Mouse (Mus musculus) forebrain, embryonic 14.5 days (tissue): Measurements from ENCODE around the gene Pla2g1b. TPM values are rescaled to one million over a fixed set of nuclear protein-coding genes. Genes with fewer than 3 reads are reported as not detected.
A peak's percentile ranks its signal among the peaks of the same experiment; 100 is the strongest.

Experiments
- ATAC-seq: fragments of 200-750 bp; cut with Nextera tagmentation; 2 replicates; pipeline ENCODE4 v1.8.0; 2017; ENCODE audit warnings: mild to moderate bottlenecking, moderate library complexity
- DNase-seq: peaks from one replicate; pipeline ENCODE4 v3.0.0-alpha.2; 2015; ENCODE audit warnings: low spot score
- H3K27ac ChIP-seq: fragments of 300-500 bp; sonication (generic); 2 replicates; pipeline ENCODE4 v1.5.1; 2014; ENCODE audit warnings: low read depth, mild to moderate bottlenecking, control low read depth, low read length, moderate library complexity
- H3K27me3 ChIP-seq: fragments of 300-500 bp; sonication (generic); replicated peaks from 2 replicates; pipeline ENCODE4 v1.6.1; 2014; ENCODE audit warnings: low read length, control low read depth, mixed read lengths; ENCODE audit not compliant: control insufficient read depth, insufficient read depth
- H3K36me3 ChIP-seq: fragments of 300-500 bp; sonication (generic); 2 replicates; pipeline ENCODE4 v1.6.1; 2014; ENCODE audit warnings: low read length, control low read depth; ENCODE audit not compliant: control insufficient read depth, insufficient read depth
- H3K4me1 ChIP-seq: fragments of 300-500 bp; sonication (generic); 2 replicates; pipeline ENCODE4 v1.6.1; 2014; ENCODE audit warnings: antibody characterized with exemption, low read length, control low read depth; ENCODE audit not compliant: control insufficient read depth, insufficient read depth
- H3K4me2 ChIP-seq: fragments of 300-500 bp; sonication (generic); 2 replicates; pipeline ENCODE4 v1.6.1; 2014; ENCODE audit warnings: mild to moderate bottlenecking, control low read depth, low read length
- H3K4me3 ChIP-seq: fragments of 300-500 bp; sonication (generic); 2 replicates; pipeline ENCODE4 v1.5.1; 2014; ENCODE audit warnings: low read depth, low read length, control low read depth
- H3K9ac ChIP-seq: fragments of 300-500 bp; sonication (generic); 2 replicates; pipeline ENCODE4 v1.6.1; 2014; ENCODE audit warnings: mild to moderate bottlenecking, low read length, control low read depth, moderate library complexity
- H3K9me3 ChIP-seq: fragments of 300-500 bp; sonication (generic); replicated peaks from 2 replicates; pipeline ENCODE4 v1.6.1; 2016; ENCODE audit warnings: low read length, control low read depth, mixed read lengths; ENCODE audit not compliant: control insufficient read depth
- WGBS: fragments of 180-500 bp; shearing (Covaris S2); extraction: QIAGEN DNeasy Blood & Tissue Kit; methylation state at CpG from one replicate; pipeline ENCODE4 v1.1.7; 2014; 5-methylcytosine and 5-hydroxymethylcytosine counted together
- polyA plus RNA-seq: library from polyadenylated mRNA; unstranded; fragments of >200 nt; fragmentation: Nextera tagmentation; extraction: Ambion mirVana; gene quantifications from 2 replicates; pipeline ENCODE4 v1.2.1, GENCODE M21; 2014

The Pla2g1b gene
- polyA plus RNA-seq, 1 experiment from 2014 or later = not detected

DNA sequence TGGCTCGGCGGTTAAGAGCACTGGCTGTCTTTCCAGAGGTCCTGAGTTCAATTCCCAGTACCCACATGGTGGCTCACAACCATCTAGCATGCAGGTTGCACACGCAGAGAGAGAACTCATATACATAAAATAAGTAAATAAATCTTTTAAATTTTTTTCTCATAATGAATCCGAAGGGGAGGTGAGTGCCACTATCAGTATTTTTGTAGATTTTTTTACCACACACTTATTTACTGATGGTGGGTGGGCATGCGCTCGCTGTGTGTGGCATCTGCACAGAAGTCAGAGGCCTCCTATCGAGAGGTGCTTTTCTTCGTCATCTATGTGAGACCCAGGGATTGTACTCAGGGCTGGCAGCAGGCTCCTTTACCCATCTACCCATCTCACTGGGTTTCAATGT, 21.3 kb downstream of the Pla2g1b start:
- Histone ChIP-seq H3K9me3 (no peaks in the 10 kb centered on the region), H3K9ac (no peak overlapping the region), H3K27ac (no peak overlapping the region), H3K4me1 (peaks cover 18% of the 10 kb centered on the region), H3K4me3 (no peak overlapping the region), H3K36me3 (no peaks in the 10 kb centered on the region), H3K4me2 (no peak overlapping the region), H3K27me3 (0 out of 2 replicates have a peak, but pooled peaks cover 5% of the 10 kb centered on the region)
- no peak for ATAC-seq
- DNase-seq = no peak
- WGBS = 81% methylated on average over 8 of the region's 8 CpGs

DNA sequence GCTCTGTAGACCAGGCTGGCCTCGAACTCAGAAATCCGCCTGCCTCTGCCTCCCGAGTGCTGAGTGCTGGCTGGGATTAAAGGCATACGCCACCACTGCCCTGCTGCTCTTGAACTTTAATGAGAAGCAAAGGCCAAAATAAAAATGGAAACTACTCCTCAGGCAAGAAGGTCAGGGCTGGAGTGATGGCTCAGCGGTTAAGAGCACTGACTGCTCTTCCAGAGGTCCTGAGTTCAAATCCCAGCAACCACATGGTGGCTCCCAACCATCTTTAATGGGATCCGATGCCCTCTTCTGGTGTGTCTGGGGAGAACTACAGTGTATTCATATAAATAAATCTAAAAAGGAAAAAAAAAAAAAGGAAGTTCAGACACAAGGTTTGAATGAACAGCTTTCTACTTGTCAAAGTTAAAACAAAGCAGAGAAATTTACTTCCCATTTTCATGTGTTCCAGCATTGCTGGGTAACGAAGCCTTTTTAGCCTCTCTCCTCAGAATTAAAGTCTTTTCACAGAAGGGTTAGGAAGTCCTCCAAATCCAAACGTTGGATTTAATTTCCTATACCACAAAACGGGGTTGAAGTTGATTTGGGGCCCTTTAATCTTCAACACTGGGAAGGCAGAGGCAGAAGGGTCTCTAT, 22.0 kb downstream of the Pla2g1b start:
- no peak overlapping the region for H3K4me2 ChIP-seq
- 75% methylated on average over 9 of the region's 9 CpGs for WGBS
- H3K4me3 ChIP-seq = no peak overlapping the region
- H3K4me1 ChIP-seq = peaks cover 12% of the 10 kb centered on the region
- no peak overlapping the region; the same call in 1 of the 2 replicates for H3K9ac ChIP-seq
- H3K9me3 ChIP-seq = no peaks in the 10 kb centered on the region
- H3K27me3 ChIP-seq = no peaks in the 10 kb centered on the region
- H3K27ac ChIP-seq = no peak overlapping the region
- DNase-seq = no peak
- no peaks in the 10 kb centered on the region for H3K36me3 ChIP-seq
- no peak for ATAC-seq

DNA sequence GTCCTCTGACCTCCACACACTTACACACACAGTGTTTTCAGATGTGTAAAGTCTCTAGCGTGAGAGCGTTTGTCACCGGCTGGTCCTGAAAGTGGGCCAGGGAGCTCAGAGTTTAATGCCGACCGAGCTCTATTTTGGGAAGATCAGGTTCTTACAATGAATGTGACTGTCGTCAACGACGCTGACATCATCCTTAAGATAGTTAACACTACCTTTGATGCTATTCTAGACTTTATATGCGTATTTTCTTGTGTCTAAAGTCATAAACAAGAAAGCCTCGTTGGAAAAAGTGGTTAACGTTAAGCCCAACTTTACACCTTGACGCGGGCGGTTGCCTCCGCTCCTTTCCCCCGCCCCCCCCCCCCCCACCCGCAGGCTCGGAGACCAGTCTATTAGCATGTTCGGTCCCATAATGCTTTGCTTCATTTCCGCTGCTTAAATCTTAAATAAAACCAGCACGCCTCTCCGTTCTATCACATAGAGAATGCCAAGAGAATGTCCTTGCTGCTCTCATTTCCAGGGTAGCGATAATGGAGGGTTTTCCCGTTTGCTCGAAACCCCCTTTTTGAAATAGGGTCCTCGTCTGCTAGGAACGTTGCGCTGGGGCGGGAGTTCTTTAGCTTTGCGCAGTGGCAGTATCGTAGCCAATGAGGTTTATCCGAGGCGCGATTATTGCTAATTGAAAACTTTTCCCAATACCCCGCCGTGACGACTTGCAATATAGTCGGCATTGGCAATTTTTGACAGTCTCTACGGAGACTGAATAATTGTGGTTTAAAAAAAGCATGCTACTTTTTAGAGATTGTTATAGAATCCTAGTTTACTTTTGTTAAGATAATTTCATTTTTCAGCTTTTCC, 23.0 kb downstream of the Pla2g1b start:
- Histone ChIP-seq H3K36me3 (no peaks in the 10 kb centered on the region), H3K9ac (peak overlapping the region; percentile 82)

DNA sequence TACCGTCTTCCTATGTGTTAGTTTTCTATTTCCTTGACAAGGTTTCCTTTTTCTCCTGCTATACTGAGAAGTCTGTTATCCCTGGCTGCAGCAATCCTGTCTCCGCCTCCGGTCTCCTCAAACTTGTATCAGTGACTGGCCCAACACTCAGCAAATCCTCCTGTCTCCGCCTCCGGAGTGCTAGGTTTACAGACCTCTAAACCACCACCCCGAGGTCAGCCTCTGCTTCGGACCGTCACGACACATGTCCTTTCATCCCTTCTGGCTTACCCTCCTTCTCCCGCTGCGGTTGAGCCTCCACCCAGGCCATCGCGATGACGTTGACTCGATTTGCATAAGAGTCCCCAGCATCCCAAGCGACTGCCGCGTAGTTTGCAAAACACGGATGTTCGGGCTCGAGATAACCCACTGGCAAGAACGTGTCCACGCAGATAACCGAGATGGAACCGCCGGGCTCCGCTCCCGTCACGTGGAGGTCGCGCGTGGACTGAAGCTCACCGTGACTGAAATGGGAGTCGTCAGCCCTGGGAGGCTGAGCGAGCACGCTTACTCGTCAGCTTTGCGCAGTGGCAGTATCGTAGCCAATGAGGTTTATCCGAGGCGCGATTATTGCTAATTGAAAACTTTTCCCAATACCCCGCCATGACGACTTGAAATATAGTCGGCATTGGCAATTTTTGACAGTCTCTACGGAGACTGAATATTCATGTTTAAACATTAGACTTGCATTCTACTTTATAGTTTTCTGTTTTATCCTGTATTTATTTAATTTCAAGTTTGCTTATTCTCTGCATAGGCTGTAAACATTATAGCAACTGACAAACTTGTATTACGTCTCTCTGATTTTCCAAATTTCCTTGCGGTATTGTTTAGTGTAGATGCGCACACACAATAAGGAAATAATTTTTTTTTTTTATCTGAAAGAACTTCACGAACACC, 23.9 kb downstream of the Pla2g1b start:
- Histone ChIP-seq H3K27ac (peak overlapping the region; percentile 100), H3K9ac (peak overlapping the region; percentile 75), H3K4me3 (peak overlapping the region; percentile 35), H3K36me3 (no peaks in the 10 kb centered on the region), H3K4me1 (peaks cover 9% of the 10 kb centered on the region), H3K9me3 (no peaks in the 10 kb centered on the region), H3K4me2 (peak overlapping the region; percentile 75), H3K27me3 (no peaks in the 10 kb centered on the region)
- peak; percentile 82 for ATAC-seq
- WGBS = under 1% methylated on average over 50 of the region's 50 CpGs
- peak; percentile 93 for DNase-seq

More for the DNA sequence above, 23.0 kb downstream of the Pla2g1b start:
- DNase-seq (peak; percentile 96), ATAC-seq (peak; percentile 84)
- no peaks in the 10 kb centered on the region for H3K27me3 ChIP-seq
- peak overlapping the region; percentile 100 for H3K27ac ChIP-seq
- under 1% methylated on average over 38 of the region's 39 CpGs for WGBS
- H3K4me3 ChIP-seq = peak overlapping the region; percentile 35
- H3K4me1 ChIP-seq = peaks cover 12% of the 10 kb centered on the region
- H3K9me3 ChIP-seq = no peaks in the 10 kb centered on the region
- H3K4me2 ChIP-seq = peak overlapping the region; percentile 75

DNA sequence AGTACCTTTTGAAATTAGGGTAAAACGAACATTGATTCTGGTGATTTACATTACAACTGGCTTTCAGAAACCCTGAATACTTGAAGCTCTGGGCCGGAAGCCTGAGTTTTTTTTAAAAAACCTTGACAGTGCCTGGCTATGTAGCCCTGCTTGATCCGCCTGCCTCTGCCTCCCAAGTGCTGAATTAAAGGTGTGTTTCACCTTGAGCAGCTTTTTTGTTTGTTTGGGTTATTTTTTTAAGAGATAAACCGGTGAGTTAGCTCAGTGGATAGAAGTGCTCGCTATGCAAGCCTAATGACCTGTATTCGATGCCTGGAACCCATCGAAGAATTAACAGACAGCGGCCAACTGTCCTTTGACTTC, 24.6 kb downstream of the Pla2g1b start:
- peak overlapping the region; percentile 27; the same call in 1 of the 2 replicates for H3K27ac ChIP-seq
- WGBS = 7% methylated on average over 8 of the region's 8 CpGs
- ATAC-seq = no peak

DNA sequence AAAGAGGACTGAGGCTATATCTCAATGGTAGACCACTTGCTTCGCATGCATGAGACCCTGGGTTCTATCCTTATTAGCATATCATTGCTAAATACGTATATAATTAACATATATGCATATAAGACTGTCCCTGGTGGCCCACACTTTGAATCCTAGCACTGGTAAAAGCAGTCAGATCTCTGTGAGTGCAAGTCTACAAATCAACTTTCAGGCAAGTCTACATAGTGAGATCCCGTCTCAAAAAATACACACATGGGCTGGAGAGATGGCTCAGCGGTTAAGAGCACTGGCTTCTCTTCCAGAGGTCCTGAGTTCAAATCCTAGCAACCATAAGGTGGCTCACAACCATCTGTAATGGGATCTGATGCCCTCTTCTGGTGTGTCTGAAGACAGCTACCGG, 25.0 kb downstream of the Pla2g1b start:
- Histone ChIP-seq H3K27me3 (no peaks in the 10 kb centered on the region), H3K36me3 (no peaks in the 10 kb centered on the region), H3K4me3 (no peak overlapping the region), H3K9ac (no peak overlapping the region), H3K27ac (no peak overlapping the region), H3K9me3 (no peaks in the 10 kb centered on the region), H3K4me1 (peaks cover 9% of the 10 kb centered on the region), H3K4me2 (peak overlapping the region; percentile 75; the same call in 1 of the 2 replicates)
- DNase-seq (no peak), ATAC-seq (no peak)
- WGBS = 31% methylated on average over 5 of the region's 5 CpGs

More for the DNA sequence above, 24.6 kb downstream of the Pla2g1b start:
- H3K4me3 ChIP-seq = no peak overlapping the region
- peak overlapping the region; percentile 32; the same call in 1 of the 2 replicates for H3K9ac ChIP-seq
- DNase-seq = no peak
- H3K9me3 ChIP-seq = no peaks in the 10 kb centered on the region
- no peaks in the 10 kb centered on the region for H3K27me3 ChIP-seq
- peak overlapping the region; percentile 75 for H3K4me2 ChIP-seq
- H3K4me1 ChIP-seq = peaks cover 9% of the 10 kb centered on the region
- H3K36me3 ChIP-seq = no peaks in the 10 kb centered on the region

DNA sequence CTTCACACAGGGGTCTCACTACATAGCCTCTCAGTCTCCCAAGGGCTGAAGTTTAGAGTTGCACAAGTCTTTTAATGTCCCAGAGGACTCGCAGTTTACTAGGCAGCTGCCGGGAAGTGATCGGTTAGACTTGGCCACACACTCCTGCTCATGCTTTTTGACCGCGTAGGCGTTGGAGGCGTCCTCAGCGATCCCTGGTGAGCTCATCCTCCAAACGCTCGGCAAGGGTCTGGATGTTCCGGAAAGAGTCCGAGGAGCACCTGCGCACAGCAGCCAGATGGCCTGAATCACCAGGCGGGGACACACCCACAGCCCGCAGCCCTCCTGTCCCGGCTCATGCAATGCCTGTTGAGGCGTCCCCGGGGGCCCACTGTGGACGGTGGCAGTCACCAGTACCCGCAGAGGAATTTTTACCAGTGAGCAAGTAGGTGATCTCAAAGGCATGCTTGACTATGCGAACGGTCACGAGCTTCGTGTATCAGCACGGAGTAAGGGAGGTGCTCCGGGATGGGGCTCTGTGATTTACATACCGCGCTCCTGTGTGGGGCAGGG, 25.8 kb downstream of the Pla2g1b start:
- Histone ChIP-seq H3K36me3 (no peaks in the 10 kb centered on the region), H3K4me2 (peak overlapping the region; percentile 40), H3K27me3 (no peaks in the 10 kb centered on the region), H3K27ac (no peak overlapping the region), H3K4me1 (peaks cover 9% of the 10 kb centered on the region), H3K9me3 (no peaks in the 10 kb centered on the region), H3K4me3 (peak overlapping the region; percentile 7; the same call in 1 of the 2 replicates), H3K9ac (peak overlapping the region; percentile 41)
- ATAC-seq = no peak
- 4% methylated on average over 28 of the region's 28 CpGs for WGBS
- no peak for DNase-seq

DNA sequence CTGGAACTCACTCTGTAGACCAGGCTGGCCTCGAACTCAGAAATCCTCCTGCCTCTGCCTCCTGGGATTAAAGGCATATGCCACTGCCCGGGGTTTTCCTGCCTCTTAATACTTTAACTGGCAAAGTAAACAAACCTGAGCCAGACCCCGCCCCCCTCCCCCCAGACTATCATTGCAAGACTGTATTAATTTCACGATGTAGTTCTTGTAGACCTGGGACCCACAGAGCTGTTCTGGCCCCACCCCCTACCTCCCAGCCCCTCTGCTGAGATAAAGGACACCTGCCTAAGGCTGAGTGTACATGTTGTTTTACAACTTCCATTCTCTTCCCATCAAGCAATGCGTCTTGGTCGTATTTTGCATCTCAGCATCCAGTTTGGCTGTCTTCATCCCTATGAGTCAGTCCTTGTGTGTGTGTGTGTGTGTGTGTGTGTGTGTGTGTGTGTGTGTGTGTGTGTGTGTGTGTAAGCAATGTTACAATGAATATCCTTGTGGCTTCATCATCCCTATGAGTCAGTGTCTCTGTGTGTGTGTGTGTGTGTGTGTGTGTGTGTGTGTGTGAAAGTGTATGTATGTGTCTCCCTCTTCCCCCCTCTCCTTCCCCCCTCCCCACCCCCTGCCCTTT, 26.8 kb downstream of the Pla2g1b start:
- WGBS = 80% methylated on average over 6 of the region's 6 CpGs
- H3K4me1 ChIP-seq = peaks cover 9% of the 10 kb centered on the region
- H3K9me3 ChIP-seq = no peaks in the 10 kb centered on the region
- no peak overlapping the region for H3K27ac ChIP-seq
- DNase-seq (no peak), ATAC-seq (no peak)
- H3K4me2 ChIP-seq = no peak overlapping the region
- no peaks in the 10 kb centered on the region for H3K27me3 ChIP-seq
- no peak overlapping the region for H3K4me3 ChIP-seq
- H3K9ac ChIP-seq = no peak overlapping the region
- no peaks in the 10 kb centered on the region for H3K36me3 ChIP-seq
